Mouse (Mus musculus): ENCODE measurements around the gene Tmem206. TPM values are rescaled to one million over a fixed set of nuclear protein-coding genes. Genes with fewer than 3 reads are reported as not detected.
A peak's percentile ranks its signal among the peaks of the same experiment; 100 is the strongest.

Gene Tmem206
- polyA plus RNA-seq (2012; rRNA removed) = 17.2 and 17.8 TPM in 2 replicates

- H3K27ac ChIP-seq (ENCODE audit: control insufficient read depth, insufficient read depth, low read length) = no peak within 1 kb of the TSS
- TF ChIP-seq POLR2A (IDR thresholded peaks at IDR 0.05; ENCODE audit: control insufficient read depth, extremely low read depth, insufficient read depth, low read length, poor library complexity) (peak; percentile 97), CTCF (IDR thresholded peaks at IDR 0.05; ENCODE audit: borderline replicate concordance, control insufficient read depth, extremely low read depth, insufficient read depth, low read length, poor library complexity) (no peak)
- under 1% methylated on average over 42 of the region's 42 CpGs for WGBS
Observed at GRCm38 (mm10) chr1:191325726-191326232, at the start of gene Tmem206. Gene Tmem206 (plus strand): TSS chr1:191325912.

GRCm38 (mm10) chr1:191276181-191276580 is 49.5 kb upstream of the Tmem206 start:
- H3K27ac ChIP-seq (ENCODE audit: control insufficient read depth, insufficient read depth, low read length) = no peak overlapping the region
- H3K4me1 ChIP-seq (replicated peaks; ENCODE audit: control insufficient read depth, insufficient read depth, low read length) = no peaks in the 10 kb centered on the region; the same call in 1 of the 2 replicates
- TF ChIP-seq CTCF (IDR thresholded peaks at IDR 0.05; ENCODE audit: borderline replicate concordance, control insufficient read depth, extremely low read depth, insufficient read depth, low read length, poor library complexity) = no peak
- WGBS = 99% methylated on average over 7 of the region's 7 CpGs
- no peaks in the 10 kb centered on the region for H3K27me3 ChIP-seq (ENCODE audit: control insufficient read depth, insufficient read depth, low read length)
- H3K4me3 ChIP-seq (ENCODE audit: control insufficient read depth, insufficient read depth, low read length) = no peak overlapping the region
- no peak for DNase-seq
- H3K36me3 ChIP-seq (ENCODE audit: control insufficient read depth, insufficient read depth, low read length) = no peaks in the 10 kb centered on the region

More at GRCm38 (mm10) chr1:191325726-191326232, at the start of gene Tmem206:
- Histone ChIP-seq H3K4me3 (ENCODE audit: control insufficient read depth, insufficient read depth, low read length) (peak within 1 kb of the TSS; percentile 83), H3K4me1 (replicated peaks; ENCODE audit: control insufficient read depth, insufficient read depth, low read length) (peaks cover 21% of the 10 kb centered on the region), H3K27me3 (ENCODE audit: control insufficient read depth, insufficient read depth, low read length) (no peaks in the 10 kb centered on the region), H3K36me3 (ENCODE audit: control insufficient read depth, insufficient read depth, low read length) (no peaks in the 10 kb centered on the region)
- peak; percentile 97 for DNase-seq

- no peaks in the 10 kb centered on the region for H3K27me3 ChIP-seq (ENCODE audit: control insufficient read depth, insufficient read depth, low read length)
- 77% methylated on average over 14 of the region's 14 CpGs for WGBS
- no peak for TF ChIP-seq POLR2A (IDR thresholded peaks at IDR 0.05; ENCODE audit: control insufficient read depth, extremely low read depth, insufficient read depth, low read length, poor library complexity)
- no peak for TF ChIP-seq CTCF (IDR thresholded peaks at IDR 0.05; ENCODE audit: borderline replicate concordance, control insufficient read depth, extremely low read depth, insufficient read depth, low read length, poor library complexity)
- no peak overlapping the region for H3K4me3 ChIP-seq (ENCODE audit: control insufficient read depth, insufficient read depth, low read length)
- H3K36me3 ChIP-seq (ENCODE audit: control insufficient read depth, insufficient read depth, low read length) = no peaks in the 10 kb centered on the region
- no peaks in the 10 kb centered on the region; the same call in 1 of the 2 replicates for H3K4me1 ChIP-seq (replicated peaks; ENCODE audit: control insufficient read depth, insufficient read depth, low read length)
- DNase-seq = no peak
- H3K27ac ChIP-seq (ENCODE audit: control insufficient read depth, insufficient read depth, low read length) = no peak overlapping the region
Observed at GRCm38 (mm10) chr1:191277549-191278059, 48.1 kb upstream of the Tmem206 start.

GRCm38 (mm10) chr1:191278324-191278723 is 47.4 kb upstream of the Tmem206 start:
- no peak for DNase-seq
- Histone ChIP-seq H3K27ac (ENCODE audit: control insufficient read depth, insufficient read depth, low read length) (no peak overlapping the region), H3K27me3 (ENCODE audit: control insufficient read depth, insufficient read depth, low read length) (no peaks in the 10 kb centered on the region), H3K36me3 (ENCODE audit: control insufficient read depth, insufficient read depth, low read length) (no peaks in the 10 kb centered on the region), H3K4me3 (ENCODE audit: control insufficient read depth, insufficient read depth, low read length) (no peak overlapping the region), H3K4me1 (replicated peaks; ENCODE audit: control insufficient read depth, insufficient read depth, low read length) (no peaks in the 10 kb centered on the region; the same call in 1 of the 2 replicates)
- TF ChIP-seq CTCF (IDR thresholded peaks at IDR 0.05; ENCODE audit: borderline replicate concordance, control insufficient read depth, extremely low read depth, insufficient read depth, low read length, poor library complexity) (no peak), POLR2A (IDR thresholded peaks at IDR 0.05; ENCODE audit: control insufficient read depth, extremely low read depth, insufficient read depth, low read length, poor library complexity) (no peak)
- WGBS = 71% methylated on average over 4 of the region's 4 CpGs

- Histone ChIP-seq H3K4me3 (ENCODE audit: control insufficient read depth, insufficient read depth, low read length) (no peak overlapping the region), H3K36me3 (ENCODE audit: control insufficient read depth, insufficient read depth, low read length) (no peaks in the 10 kb centered on the region), H3K27ac (ENCODE audit: control insufficient read depth, insufficient read depth, low read length) (peak overlapping the region; percentile 33; the same call in 1 of the 2 replicates), H3K27me3 (ENCODE audit: control insufficient read depth, insufficient read depth, low read length) (no peaks in the 10 kb centered on the region), H3K4me1 (replicated peaks; ENCODE audit: control insufficient read depth, insufficient read depth, low read length) (no peaks in the 10 kb centered on the region; the same call in 1 of the 2 replicates)
- no peak for TF ChIP-seq CTCF (IDR thresholded peaks at IDR 0.05; ENCODE audit: borderline replicate concordance, control insufficient read depth, extremely low read depth, insufficient read depth, low read length, poor library complexity)
- WGBS = 31% methylated on average over 7 of the region's 7 CpGs
- no peak for DNase-seq
Observed at GRCm38 (mm10) chr1:191281171-191281570, 44.5 kb upstream of the Tmem206 start.

GRCm38 (mm10) chr1:191282319-191282718 is 43.4 kb upstream of the Tmem206 start:
- H3K27ac ChIP-seq (ENCODE audit: control insufficient read depth, insufficient read depth, low read length) = no peak overlapping the region
- no peak overlapping the region for H3K4me3 ChIP-seq (ENCODE audit: control insufficient read depth, insufficient read depth, low read length)
- DNase-seq = no peak
- TF ChIP-seq CTCF (IDR thresholded peaks at IDR 0.05; ENCODE audit: borderline replicate concordance, control insufficient read depth, extremely low read depth, insufficient read depth, low read length, poor library complexity) = no peak
- no peak for TF ChIP-seq POLR2A (IDR thresholded peaks at IDR 0.05; ENCODE audit: control insufficient read depth, extremely low read depth, insufficient read depth, low read length, poor library complexity)
- H3K4me1 ChIP-seq (replicated peaks; ENCODE audit: control insufficient read depth, insufficient read depth, low read length) = no peaks in the 10 kb centered on the region; the same call in 1 of the 2 replicates
- WGBS = 90% methylated on average over 1 of the region's 1 CpGs
- H3K27me3 ChIP-seq (ENCODE audit: control insufficient read depth, insufficient read depth, low read length) = no peaks in the 10 kb centered on the region
- no peaks in the 10 kb centered on the region for H3K36me3 ChIP-seq (ENCODE audit: control insufficient read depth, insufficient read depth, low read length)

Data from thymus, adult 2 months (tissue).